Mouse (Mus musculus) bone marrow macrophage, adult 2 months (primary cell): Measurements from ENCODE around the gene Comt. TPM values are rescaled to one million over a fixed set of nuclear protein-coding genes. Genes with fewer than 3 reads are reported as not detected.

Experiments used
- H3K27ac ChIP-seq: 2 replicates; pipeline ENCODE4 v1.5.1; 2012; ENCODE audit warnings: low read depth, low read length; ENCODE audit not compliant: insufficient read depth
- H3K4me1 ChIP-seq: 2 replicates; pipeline ENCODE4 v1.6.1; 2012; ENCODE audit warnings: low read length; ENCODE audit not compliant: control insufficient read depth, insufficient read depth
- H3K4me3 ChIP-seq: 2 replicates; pipeline ENCODE4 v1.5.1; 2012; ENCODE audit warnings: mild to moderate bottlenecking, low read length, moderate library complexity; ENCODE audit not compliant: insufficient read depth
- CTCF ChIP-seq: IDR thresholded peaks from 2 replicates; pipeline ENCODE4 v1.5.1; 2012; ENCODE audit warnings: low read depth, mild to moderate bottlenecking, low read length, moderate library complexity
- POLR2A ChIP-seq: IDR thresholded peaks from 2 replicates; pipeline ENCODE4 v1.6.1; 2012; ENCODE audit warnings: mild to moderate bottlenecking, low read depth, low read length, borderline replicate concordance
- polyA plus RNA-seq: library from polyadenylated mRNA; stranded (reverse); fragments of >200 nt; gene quantifications from 2 replicates; pipeline ENCODE4 v1.2.4, GENCODE M21; 2012; ENCODE audit not compliant: missing spikeins, insufficient read depth, insufficient read length

Gene Comt
- polyA plus RNA-seq, 1 experiment = 99.6 TPM

- Histone ChIP-seq H3K27ac (no peak overlapping the region), H3K4me1 (peaks cover 6% of the 10 kb centered on the region), H3K4me3 (no peak overlapping the region)
Measured at GRCm38 (mm10) chr16:18376297-18376954, 50.2 kb downstream of the Comt start.

GRCm38 (mm10) chr16:18373632-18374031 lies 53.0 kb downstream of the Comt start:
- H3K4me1 ChIP-seq = peaks cover 6% of the 10 kb centered on the region
- no peak overlapping the region for H3K4me3 ChIP-seq
- TF ChIP-seq POLR2A (no peak), CTCF (no peak)
- no peak overlapping the region for H3K27ac ChIP-seq

More at GRCm38 (mm10) chr16:18376297-18376954, 50.2 kb downstream of the Comt start:
- TF ChIP-seq CTCF = no peak
- TF ChIP-seq POLR2A = no peak

- TF ChIP-seq CTCF (no peak), POLR2A (no peak)
- Histone ChIP-seq H3K4me1 (no peaks in the 10 kb centered on the region), H3K4me3 (no peak overlapping the region), H3K27ac (no peak overlapping the region)
Measured at GRCm38 (mm10) chr16:18370197-18370596, 56.5 kb downstream of the Comt start.

- TF ChIP-seq CTCF = no peak
- no peak for TF ChIP-seq POLR2A
- Histone ChIP-seq H3K4me3 (no peak overlapping the region), H3K27ac (no peak overlapping the region), H3K4me1 (no peaks in the 10 kb centered on the region)
Measured at GRCm38 (mm10) chr16:18366849-18367248, 59.8 kb downstream of the Comt start.

GRCm38 (mm10) chr16:18362948-18363347 lies 63.7 kb downstream of the Comt start:
- Histone ChIP-seq H3K4me3 (no peak overlapping the region), H3K4me1 (no peaks in the 10 kb centered on the region), H3K27ac (no peak overlapping the region)
- TF ChIP-seq CTCF (no peak), POLR2A (no peak)

GRCm38 (mm10) chr16:18360151-18360805 lies 66.4 kb downstream of the Comt start:
- no peak for TF ChIP-seq CTCF
- TF ChIP-seq POLR2A = no peak
- Histone ChIP-seq H3K27ac (no peak overlapping the region), H3K4me3 (no peak overlapping the region), H3K4me1 (no peaks in the 10 kb centered on the region)

- TF ChIP-seq CTCF = no peak
- no peak for TF ChIP-seq POLR2A
- Histone ChIP-seq H3K27ac (no peak overlapping the region), H3K4me3 (no peak overlapping the region), H3K4me1 (no peaks in the 10 kb centered on the region)
Measured at GRCm38 (mm10) chr16:18357977-18358376, 68.7 kb downstream of the Comt start.

- TF ChIP-seq CTCF = no peak
- TF ChIP-seq POLR2A = no peak
- no peaks in the 10 kb centered on the region for H3K4me1 ChIP-seq
- H3K4me3 ChIP-seq = no peak overlapping the region
- no peak overlapping the region for H3K27ac ChIP-seq
Measured at GRCm38 (mm10) chr16:18356961-18357360, 69.7 kb downstream of the Comt start.

Other genes starting within 250 kb of the Comt start
- gene Ccdc188, start 209.0 kb downstream of the Comt start, polyA plus RNA-seq = not detected in 2 replicates
- 10.8 and 14.3 TPM in 2 replicates for gene Zdhhc8, start 191.7 kb downstream of the Comt start, polyA plus RNA-seq
- gene Trmt2a, start 178.2 kb downstream of the Comt start, polyA plus RNA-seq = 64.4 and 64.9 TPM in 2 replicates
- 85.0 and 105 TPM in 2 replicates for gene Ranbp1, start 178.1 kb downstream of the Comt start, polyA plus RNA-seq
- gene Gm49776, start 168.5 kb downstream of the Comt start, polyA plus RNA-seq = 5.3 and 11.4 TPM in 2 replicates
- gene Dgcr8, start 137.6 kb downstream of the Comt start, polyA plus RNA-seq = 19.8 and 21.4 TPM in 2 replicates
- 26.3 and 33.0 TPM in 2 replicates for gene Tango2, start 78.7 kb downstream of the Comt start, polyA plus RNA-seq
- gene Arvcf, start 78.7 kb downstream of the Comt start, polyA plus RNA-seq = 1.8 and 3.5 TPM in 2 replicates
- 23.4 and 26.3 TPM in 2 replicates for gene Txnrd2, start 468 bp downstream of the Comt start, polyA plus RNA-seq
- gene Gnb1l, start 71.9 kb upstream of the Comt start, polyA plus RNA-seq = 1.1 and 1.8 TPM in 2 replicates
- 0.94 and 1.9 TPM in 2 replicates for gene Rtl10, start 72.0 kb upstream of the Comt start, polyA plus RNA-seq
- not detected in 2 replicates for gene Tbx1, start 163.8 kb upstream of the Comt start, polyA plus RNA-seq
- not detected in 2 replicates for gene Gp1bb, start 195.6 kb upstream of the Comt start, polyA plus RNA-seq
- not detected in 2 replicates for gene Gm49601, start 199.6 kb upstream of the Comt start, polyA plus RNA-seq
- 0.60 and 0.83 TPM in 2 replicates for gene Sept5, start 203.1 kb upstream of the Comt start, polyA plus RNA-seq